Mouse (Mus musculus): Measurements from ENCODE around the gene P4hb.
A peak's percentile ranks its signal among the peaks of the same experiment; 100 is the strongest.
"Not testable (repeated sequence)": the region's sequence is repeated elsewhere in the genome, so short reads cannot be mapped to it uniquely, and the experiment has no call there.

Gene P4hb

GRCm38 (mm10) chr11:120571122-120571521 is 1.9 kb downstream of the P4hb start:
- no peak for DNase-seq

DNA sequence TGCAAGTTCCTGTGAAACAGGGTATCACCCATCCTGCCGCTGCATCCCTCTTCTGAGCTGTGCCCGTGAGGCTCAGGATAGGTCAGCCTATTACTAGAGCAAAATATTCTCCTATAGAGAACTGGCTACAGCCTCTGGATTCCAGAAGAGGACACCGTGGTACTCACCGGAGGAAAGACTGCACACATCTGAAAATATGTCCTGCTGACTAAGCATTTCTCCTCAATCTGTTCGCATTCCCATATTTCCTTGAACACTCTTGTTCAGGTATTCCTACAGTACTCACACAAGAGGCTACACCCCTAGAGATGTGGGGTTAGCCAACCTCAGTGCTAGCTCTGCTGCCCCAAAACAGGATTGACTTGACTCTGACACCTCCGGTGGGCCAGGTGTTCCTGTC is 4.7 kb downstream of the P4hb start:
- DNase-seq, result no peak

GRCm38 (mm10) chr11:120565114-120565513 is 7.9 kb downstream of the P4hb start:
- DNase-seq, result no peak

DNA sequence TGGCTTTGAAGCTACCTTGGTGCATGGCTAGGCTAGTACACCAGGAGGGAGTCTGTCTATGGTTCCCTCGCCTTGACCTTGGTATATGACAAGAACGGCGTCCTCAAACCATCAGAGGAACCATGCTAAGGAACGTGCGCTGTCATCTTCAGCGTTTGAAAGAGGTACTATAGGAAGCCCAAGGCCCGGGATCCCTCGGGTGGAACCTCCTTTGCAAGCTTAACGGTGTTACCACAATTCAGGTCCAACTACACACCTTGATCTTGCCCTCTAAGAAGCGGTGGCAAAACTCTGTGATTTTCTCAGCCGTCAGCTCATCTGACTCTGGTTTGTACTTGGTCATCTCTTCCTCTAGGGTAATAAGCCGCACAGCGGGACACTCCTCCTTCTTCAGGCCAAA is 10.1 kb downstream of the P4hb start:
- no peak for DNase-seq

GRCm38 (mm10) chr11:120560952-120561728 is 11.9 kb downstream of the P4hb start:
- DNase-seq, result no peak

GRCm38 (mm10) chr11:120558843-120559242 is 14.2 kb downstream of the P4hb start:
- not testable (repeated sequence) for DNase-seq

- no peak for DNase-seq
Measured at GRCm38 (mm10) chr11:120555260-120555659, 17.8 kb downstream of the P4hb start.

DNA sequence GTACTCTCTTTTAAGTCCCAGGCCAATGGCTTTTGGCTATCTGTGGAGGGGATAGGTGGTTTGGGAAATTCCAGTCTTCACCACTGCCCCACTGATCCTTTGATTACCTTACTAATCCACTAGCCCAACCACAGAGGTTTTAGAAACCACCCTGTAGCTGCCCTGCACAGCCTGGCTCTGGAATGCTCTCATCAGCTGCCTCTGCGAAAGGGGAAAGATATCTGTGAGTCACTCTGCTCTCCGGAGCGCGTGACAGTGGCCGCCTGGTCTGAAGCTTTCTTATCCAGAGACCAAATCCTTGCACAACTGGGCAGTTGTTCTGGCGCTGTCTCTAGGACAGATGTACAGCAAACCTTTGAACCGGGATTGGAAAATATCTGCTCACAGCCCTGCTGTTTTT is 18.2 kb downstream of the P4hb start:
- DNase-seq, result no peak

DNA sequence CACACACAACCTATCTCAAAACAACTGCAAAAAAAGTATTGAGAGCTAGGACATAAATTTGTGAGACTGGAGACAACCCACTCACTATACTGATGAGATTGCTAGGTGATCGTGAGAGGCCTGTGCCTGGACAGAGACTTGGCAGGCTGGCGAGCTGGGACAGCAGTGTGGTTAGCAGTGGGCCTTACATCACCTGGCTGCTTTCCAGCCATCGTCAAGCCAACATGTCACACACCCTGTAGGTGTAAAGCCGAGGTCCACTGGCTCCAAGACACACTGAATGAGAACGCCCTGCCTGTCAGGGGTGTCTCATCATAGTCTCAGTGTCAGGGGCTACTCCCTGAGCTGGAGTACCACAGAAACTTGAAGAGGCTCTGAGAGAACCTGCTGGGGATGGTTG is 20.3 kb downstream of the P4hb start:
- DNase-seq, result no peak

- DNase-seq, result no peak
Measured at GRCm38 (mm10) chr11:120550810-120551440, 22.1 kb downstream of the P4hb start, which contains the start of gene Ppp1r27. Ppp1r27 (minus strand) TSS chr11:120551132.

- DNase-seq, result no peak
Measured at GRCm38 (mm10) chr11:120549986-120550809, 22.9 kb downstream of the P4hb start.

DNA sequence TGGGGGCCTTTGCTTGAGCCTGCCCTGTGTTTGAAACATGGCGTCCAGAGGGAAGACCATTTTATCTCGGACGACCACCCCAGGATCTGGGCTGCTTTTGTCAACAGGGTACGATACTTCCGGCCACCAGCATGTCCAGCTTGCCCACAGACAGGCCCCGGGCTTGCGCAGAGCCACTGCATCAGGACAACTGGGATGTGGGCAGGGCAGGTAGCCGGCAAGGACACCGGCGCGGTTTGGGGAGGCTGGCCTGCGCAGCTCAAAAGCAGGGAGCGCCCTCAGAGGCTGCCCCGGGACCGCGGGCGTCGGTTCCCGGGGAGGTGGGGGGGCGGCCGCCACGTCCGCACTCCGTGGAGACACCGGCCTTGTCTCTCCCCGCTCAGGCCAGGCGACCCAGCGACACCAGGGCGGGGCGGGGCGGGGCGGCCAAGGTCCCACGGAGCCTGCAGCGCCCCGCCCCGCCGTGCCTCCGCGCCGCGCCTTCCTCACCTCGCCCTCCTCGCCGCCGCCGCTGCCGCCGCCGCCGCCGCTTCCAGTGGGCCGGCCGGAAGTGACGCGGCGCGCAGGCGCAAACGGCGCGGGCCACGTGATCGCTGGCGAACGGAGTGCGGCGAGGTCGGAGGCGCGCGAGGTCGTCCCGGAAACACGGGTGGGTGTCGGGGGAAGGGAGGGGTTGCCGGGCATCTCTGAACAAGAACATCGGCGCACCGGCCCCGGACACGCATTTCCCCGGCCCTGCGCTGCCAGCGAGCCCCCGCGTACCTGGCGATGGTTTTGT is 23.7 kb downstream of the P4hb start, which contains the start of gene Mcrip1:
Mcrip1 (minus strand) TSS at position 560 of the 778 bp plus-strand sequence.
- peak; percentile 91 for DNase-seq

GRCm38 (mm10) chr11:120548786-120549167 is 24.3 kb downstream of the P4hb start:
- DNase-seq, result no peak

- DNase-seq, result no peak
Measured at GRCm38 (mm10) chr11:120548214-120548613, 24.8 kb downstream of the P4hb start.

DNA sequence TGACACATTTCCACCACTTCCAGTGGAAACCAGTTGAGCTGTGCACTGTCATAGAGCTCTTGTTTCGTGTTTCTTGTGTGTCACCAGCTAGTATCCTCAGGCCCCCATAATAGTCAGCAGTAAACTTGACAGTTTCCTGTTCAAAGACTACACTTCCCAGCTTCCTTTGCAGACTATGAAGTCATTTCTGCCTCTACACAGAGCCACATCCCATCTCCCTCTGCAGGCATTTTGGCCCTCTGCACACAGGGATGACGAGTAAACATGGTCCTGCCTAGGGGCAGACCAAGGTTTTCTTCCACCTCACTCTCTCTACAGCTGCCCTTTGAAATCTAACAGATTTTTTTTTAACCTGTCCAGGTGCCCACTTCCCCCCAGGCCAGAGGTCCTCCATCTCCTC is 25.6 kb downstream of the P4hb start:
- DNase-seq, result no peak

- no peak for DNase-seq
Measured at GRCm38 (mm10) chr11:120545964-120546363, 27.1 kb downstream of the P4hb start.

- DNase-seq, result no peak
Measured at GRCm38 (mm10) chr11:120542376-120542775, 30.7 kb downstream of the P4hb start.

DNA sequence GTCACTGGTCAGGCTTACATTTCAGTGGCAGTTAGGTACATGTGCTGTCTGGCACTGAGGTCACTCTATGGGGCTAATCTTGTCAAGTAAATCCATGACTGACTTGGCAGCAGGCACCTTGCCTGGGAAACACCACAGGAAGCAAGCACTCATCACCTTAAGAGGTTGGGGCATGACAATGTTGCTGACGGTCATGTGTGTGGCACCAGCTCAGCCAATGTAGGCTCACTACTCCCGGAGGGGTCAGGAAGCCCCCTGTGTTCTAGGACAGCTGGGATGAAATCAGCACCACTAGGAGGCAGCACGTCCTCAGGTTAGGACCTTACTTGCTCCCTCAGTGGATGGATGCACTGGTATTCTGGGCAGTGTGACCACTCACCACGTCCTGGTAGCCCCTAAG is 31.1 kb downstream of the P4hb start:
- no peak for DNase-seq

- no peak for DNase-seq
Measured at GRCm38 (mm10) chr11:120539285-120540014, 33.6 kb downstream of the P4hb start.

DNA sequence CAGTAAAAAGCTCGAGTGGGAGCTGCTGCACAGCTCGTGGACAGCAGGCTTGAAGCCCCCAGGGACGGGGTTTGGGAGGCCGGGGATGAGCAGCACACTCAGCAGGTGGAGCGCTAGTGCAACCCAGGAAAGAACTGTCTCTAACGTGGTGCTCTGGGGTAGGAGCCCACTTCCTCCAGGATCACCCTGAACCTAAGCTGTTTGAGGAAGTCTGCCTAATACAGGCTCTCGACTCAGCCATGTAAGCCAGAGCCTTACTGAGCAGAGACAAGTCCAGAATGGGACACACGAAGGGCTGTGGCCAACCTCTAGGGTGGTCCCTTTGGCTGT is 34.1 kb downstream of the P4hb start:
- DNase-seq, result no peak

GRCm38 (mm10) chr11:120538485-120538884 is 34.6 kb downstream of the P4hb start:
- peak; percentile 82 for DNase-seq

DNA sequence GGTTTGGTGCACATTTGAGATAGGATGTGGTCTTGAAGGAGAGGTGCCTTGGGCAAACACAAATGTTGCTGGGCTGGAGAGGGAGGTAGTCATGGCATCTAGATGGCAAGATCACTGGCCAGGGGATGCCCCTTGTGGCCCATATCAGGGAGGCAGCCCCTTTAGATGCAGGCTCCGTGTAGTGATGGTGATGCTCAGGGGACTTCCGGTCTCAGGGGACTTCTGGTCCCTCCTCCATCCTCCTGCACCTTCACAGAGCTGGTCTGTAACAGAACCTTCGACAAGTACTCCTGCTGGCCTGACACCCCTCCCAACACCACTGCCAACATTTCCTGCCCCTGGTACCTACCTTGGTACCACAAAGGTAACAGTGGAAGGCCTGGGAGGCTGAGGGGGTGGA is 37.2 kb downstream of the P4hb start:
- no peak for DNase-seq
